Mouse (Mus musculus): ENCODE results near the gene Grk4. TPM values are rescaled to one million over a fixed set of nuclear protein-coding genes. Genes with fewer than 3 reads are reported as not detected.
A peak's percentile ranks its signal among the peaks of the same experiment; 100 is the strongest.

The Grk4 gene
- 1 to 10 TPM; 4.3 to 6.2 TPM for polyA plus RNA-seq (2017; shearing (Covaris generic))

DNA sequence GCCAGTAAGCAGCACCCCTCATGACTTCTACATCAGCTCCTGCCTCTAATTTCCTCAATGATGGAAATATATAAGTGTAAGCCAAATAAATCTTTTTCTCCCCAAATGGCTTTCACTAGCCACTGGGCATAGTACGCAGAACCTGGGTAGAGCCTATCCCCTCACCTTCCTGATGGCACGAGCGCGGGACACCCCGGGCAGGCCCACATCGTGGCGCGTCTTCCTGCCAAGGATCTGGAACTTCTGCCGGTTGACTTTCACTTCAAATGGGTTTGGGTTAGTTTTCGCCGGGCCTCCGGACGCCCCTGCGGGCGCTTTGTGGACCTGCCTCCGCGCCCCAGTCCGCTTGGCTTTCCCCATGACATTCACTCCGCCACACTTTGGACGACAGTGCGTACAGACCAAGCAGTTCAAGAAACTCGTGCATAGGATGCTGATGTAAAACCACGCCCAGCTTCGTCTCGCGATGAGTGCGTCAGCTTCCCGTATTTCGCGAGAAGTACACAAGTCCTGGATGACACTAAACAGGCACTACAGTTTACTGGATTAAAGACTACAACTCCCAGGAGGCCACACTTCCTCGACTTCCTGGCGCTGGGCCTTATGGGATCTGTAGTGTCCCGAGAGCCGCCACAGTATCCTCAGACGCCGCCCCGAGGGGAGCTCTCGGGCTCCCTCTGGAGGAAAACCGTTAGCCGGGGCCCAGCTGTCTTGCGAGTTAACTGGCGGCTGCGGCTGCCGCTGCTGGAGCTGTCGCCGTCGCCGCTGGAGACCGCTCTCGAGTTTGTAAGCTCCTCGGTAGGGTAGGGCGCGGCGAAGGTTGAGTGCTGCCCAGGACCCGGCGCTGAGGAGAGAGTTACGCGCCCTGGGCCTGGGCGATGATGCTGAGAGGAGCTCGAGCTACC lies at the start of gene Grk4, which contains the start of gene Nop14:
Gene Grk4 (plus strand): TSS at position 694 of the 905 bp plus-strand sequence.
Gene Nop14 (minus strand): TSS at position 463 of the 905 bp plus-strand sequence.
- peak; percentile 91 for ATAC-seq

- no peak for ATAC-seq
Observed at GRCm38 (mm10) chr5:34632996-34633395, 27.2 kb upstream of the Grk4 start.

DNA sequence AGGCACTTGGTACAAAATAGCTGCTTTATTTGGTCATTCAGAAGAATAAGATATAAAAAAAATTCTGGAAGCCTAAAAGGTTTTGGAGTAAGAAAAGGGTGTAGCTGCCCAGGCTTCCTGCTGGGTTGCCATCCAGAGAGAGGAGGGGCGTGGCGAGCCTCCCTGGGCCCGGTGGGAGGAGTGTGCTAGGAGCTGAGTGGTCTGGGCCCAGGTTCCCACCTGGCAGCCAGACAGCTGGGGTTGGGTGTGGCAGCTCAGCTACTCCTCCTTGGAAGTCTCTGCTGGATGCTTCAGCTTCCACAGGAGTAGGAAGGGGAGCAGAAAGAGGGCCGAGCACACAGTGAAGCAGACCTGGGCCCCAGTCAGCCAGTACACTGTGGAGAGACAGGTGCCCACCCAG lies 26.5 kb upstream of the Grk4 start:
- ATAC-seq: no peak

DNA sequence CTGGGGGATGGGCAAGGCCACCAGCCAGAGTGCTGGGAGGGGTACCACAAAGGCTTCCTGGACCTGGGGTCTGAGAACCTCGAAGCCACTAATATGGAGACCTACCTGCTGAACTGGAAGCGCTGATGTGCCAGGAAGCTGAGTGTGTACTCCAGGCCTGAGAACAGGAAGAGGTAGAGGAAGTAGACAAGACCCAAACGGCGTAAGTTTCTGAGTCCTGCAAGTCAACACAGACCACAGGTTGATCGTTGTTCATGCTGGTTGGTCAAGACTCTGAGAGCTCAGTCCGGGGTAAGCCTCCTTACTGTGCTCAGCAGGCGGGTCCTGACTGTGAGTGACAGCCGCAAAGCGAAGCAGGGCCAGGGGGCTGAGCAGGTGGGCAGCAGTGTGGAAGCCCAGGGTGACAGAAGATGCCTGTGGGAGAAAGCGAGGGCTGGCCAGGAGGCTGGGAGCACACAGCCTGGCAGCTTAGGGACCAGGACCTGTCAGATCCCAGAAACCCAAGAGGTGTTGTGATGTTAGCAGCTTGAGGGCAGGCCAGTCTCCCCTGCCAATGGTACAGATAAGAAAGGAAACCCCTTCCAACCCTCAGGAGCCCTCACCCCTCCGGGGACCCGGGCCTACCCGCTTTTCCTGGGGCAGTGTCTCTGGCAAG lies 25.3 kb upstream of the Grk4 start:
- ATAC-seq: no peak

DNA sequence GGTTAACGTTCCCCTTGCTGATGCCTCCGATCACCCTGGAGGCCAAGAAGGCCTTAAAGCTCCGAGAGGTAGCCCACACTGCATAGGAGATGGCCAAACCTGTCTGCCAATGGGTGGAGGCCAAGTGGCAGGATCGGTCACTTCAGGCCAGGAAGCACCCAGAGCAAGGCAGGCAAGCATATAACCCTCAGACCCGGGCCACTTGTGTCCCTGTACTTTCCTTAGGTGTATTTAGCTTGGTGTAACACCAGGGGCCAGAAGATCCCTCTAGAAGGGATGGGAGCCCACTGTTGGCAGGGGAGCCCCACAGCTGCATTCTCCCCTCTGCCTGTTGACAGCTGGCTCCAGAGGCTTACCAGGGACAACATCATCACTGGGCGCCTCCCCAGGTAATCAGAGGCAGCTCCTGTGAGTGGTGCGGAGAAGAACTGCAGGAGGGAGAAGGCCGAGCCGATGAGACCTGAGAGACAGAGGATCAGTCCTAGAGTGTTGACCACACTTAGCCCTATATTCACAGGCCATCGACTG lies 24.4 kb upstream of the Grk4 start:
- no peak for ATAC-seq

DNA sequence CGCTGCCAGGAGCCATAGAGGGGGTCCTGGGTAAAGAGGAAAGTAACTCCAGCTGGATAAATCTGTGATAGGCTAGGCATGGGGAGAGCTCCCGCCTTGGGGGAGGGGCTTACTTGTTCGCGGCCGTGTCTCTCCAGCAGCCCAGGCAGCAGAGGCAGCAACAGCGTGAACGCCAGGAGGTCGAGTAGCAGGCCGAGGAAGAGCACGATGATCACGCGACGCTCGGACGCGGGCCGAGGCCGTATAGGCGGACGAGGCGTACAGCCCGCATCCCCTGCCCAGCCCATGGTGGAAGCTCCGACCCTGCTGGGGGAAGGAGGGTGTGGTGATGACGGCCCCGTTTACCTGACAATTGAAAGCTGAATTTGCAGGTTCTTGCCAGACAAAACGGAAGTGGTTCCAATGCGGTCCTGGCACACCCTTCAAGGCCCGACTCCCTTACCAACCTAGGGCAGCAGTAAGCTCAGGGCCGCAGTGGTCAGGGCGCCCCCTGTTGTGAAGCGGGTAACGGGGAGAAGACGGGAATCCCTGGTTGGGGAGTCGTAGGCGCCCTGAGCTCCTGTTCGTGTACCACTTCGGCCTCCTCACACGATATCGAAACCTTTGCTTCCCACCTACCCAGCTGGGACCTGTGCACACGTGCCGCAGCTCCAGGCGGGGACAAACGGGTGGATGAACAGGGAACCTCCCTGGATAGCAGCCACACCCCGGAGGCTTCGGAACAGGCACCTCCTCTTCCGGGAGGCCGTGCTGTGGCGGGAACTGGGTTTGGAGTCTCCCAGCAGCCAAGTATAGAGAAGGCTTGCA lies 23.5 kb upstream of the Grk4 start, which contains the start of gene Mfsd10:
Gene Mfsd10 (minus strand): TSS at position 732 of the 807 bp plus-strand sequence.
- peak; percentile 77 for ATAC-seq

DNA sequence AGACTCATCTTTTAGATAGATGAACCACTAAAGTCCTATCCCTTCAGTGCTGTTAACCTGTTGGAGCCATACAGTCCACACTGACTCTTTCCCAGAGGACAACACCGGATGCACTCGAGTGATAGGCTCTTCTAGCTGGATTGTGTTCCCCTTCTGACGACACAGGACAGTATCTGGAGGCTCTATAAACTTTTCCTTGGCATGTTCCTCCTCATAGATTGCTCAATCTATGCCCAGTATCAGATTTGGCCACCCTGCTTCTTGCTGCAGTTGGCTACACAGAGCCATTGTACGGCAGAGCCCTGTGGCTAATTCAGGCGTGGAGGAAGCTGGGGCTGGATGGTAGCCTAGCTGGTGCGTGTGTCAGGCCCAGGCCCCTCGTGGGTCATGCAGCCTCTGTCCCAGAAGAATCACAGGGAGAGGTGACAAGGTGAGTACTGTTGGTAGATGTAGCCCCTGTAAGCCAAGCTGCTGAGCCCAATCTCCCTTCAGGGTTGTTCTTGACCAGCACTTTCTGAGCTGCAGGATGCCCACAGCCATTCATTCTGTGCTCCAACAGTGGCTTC lies 22.5 kb upstream of the Grk4 start:
- no peak for ATAC-seq

GRCm38 (mm10) chr5:34641991-34642390 lies 18.2 kb upstream of the Grk4 start:
- ATAC-seq: no peak

DNA sequence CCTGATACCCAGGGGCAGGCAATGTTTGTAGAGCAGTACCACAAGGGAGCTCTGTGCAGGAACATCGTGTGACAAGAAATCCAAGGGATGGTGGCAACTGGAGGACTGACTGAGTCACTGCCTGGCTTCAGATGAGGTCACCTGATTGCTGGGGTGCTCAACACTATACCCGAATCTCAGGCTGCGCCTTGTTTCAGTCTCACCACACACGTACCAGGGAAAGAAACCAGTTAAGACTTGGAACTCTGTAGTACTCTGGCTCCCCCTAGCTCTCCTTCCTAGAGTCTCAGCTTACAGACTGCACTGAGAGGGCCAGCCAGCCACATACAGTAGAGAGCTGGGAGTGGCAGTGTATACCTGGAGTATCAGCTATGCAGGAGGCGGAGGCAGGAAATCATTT lies 17.2 kb upstream of the Grk4 start:
- ATAC-seq: peak; percentile 79

DNA sequence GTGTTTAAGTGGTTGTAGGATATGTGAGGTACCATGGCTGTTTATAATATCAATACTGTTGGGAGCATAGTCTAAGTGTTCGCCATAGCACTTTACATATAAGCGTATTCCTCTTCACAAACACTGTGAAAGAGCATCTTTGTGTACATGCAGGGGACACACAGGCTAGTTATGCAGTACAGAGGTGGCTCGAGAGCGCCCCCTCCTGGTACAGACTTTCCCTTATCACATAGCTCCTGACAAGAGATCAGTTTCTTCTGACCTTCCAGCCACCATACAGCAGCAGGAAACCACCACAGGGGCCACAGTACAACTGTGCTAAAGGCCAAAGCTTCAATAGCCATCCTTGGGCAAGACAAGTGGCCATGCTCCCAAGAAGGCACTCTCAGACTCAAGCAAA lies 12.6 kb upstream of the Grk4 start:
- ATAC-seq: peak; percentile 47

DNA sequence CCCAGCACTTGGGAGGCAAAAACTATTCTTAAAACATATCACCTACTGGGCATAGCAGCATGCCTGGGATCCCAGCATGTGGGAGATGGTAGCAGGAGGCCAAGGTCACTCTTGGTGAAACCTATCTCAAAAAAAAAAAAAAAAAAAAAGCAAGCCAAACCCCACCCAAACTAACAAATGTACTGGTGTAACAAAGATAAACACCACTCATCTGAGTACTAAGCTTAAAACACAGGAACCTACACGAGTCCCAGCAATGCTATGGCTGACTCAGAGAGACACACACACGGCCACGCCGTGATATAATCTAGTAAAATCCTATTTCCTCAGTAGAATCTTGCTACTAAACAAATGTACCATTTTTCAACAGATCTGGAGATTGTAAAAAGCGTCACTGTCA lies 7.2 kb upstream of the Grk4 start:
- ATAC-seq: no peak

GRCm38 (mm10) chr5:34654881-34655280 lies 5.3 kb upstream of the Grk4 start:
- no peak for ATAC-seq

DNA sequence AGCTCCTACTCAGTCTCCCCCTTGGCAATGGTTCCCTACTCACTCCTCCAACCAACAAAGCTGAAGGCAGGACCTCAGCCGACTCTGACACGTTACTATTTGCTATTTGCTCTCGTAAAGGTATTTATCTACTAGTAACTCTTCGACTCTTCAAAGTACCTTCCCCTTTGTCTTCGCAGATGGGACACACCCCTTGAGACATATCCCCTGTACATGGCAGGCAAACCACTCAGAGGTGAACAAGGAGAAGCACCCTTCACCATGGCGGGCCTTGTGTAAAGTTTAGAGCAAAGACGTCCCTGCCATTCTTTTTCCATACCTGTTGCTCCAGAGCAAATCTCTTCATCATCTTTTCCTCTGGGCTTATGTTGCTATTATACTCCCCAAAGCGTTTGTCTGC lies 2.6 kb upstream of the Grk4 start:
- ATAC-seq: no peak

DNA sequence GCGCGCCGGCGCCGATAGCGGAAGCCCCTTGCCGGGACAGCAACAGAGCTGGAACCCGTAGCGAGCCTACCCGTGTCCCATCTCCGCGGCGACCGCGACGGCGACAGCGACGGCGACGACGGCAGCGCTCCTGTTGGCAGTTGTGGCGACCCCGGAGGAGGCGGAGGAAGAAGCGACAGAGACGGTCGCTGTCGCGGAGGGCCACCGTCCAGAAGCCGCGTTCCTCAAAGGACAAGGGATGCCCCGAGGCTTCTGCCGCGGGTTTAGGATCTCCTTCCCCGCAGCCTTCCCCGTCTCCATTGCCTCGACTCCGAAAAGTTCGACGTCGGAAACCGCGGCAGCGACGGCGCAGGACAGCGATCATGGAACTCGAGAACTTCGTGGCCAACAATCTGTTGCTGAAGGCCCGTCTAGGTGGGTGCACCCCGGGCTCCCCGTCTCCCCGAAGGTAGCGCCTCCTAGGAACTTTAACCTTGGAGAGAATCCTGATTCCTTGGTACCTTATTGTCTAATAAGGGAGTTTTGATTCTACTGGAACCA lies 482 bp downstream of the Grk4 start:
- no peak for ATAC-seq

- ATAC-seq: no peak
Observed at GRCm38 (mm10) chr5:34661909-34662308, 1.7 kb downstream of the Grk4 start.

GRCm38 (mm10) chr5:34663231-34663630 lies 3.1 kb downstream of the Grk4 start:
- no peak for ATAC-seq

GRCm38 (mm10) chr5:34669493-34669892 lies 9.3 kb downstream of the Grk4 start:
- no peak for ATAC-seq

DNA sequence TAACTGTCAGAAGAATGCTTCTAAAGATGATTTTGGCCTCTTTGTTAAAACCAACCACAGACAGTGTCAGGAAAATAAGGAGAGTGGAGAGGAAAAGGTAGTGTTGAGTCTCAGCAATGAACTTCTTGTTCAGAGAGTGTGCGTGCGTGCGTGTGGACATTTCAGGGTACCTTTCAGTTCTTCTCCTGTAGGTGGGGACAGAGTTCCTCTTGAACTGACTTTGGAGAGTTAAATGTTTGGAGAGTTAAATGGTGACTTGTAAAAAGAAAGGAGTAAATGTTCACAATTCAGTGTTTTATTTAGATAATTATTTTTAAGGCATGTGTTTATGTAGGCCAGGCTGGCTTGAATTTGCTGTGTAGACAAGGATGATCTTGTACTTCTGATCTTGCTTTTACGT lies 10.1 kb downstream of the Grk4 start:
- no peak for ATAC-seq

DNA sequence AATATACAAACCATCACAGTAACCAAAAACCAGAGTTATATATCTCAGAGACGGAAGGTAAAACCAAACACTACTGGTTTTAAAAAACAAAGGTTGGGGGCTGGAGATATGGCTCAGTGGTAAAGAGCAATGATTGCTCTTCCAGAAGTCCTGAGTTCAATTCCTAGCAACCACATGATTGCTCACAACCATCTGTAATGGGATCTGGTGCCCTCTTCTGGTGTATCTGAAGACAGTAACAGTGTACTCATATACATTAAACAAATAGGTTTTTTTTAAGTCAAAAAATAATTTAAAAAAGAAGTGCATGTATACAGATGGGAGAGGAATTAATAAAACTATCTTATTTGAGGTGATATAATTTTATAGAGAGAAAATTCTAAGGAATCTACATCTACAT lies 29.7 kb downstream of the Grk4 start:
- no peak for ATAC-seq

DNA sequence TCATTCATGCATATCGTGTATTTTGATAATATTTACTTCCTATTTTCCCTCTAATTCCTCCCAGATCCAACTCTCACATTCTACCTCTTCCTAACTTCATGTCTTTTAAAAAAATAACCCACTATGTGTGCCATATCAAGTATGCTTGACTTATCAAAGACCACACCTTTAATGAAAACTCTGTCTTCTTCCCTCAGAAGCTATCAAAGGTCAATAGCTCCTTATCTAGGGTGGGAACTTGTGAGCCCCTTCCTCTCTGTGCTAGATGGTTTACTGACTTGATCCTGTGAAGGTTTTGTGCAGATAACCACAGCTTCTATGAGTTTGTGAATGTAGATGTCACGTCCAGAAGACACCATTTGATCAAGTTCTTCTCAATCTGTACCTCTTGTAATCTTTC lies 32.6 kb downstream of the Grk4 start:
- ATAC-seq: no peak

GRCm38 (mm10) chr5:34695521-34695920 lies 35.3 kb downstream of the Grk4 start:
- no peak for ATAC-seq

- ATAC-seq: no peak
Observed at GRCm38 (mm10) chr5:34708436-34708835, 48.3 kb downstream of the Grk4 start.
